19 mouse cellular contexts compared by ENCODE assay signal in the genomic region with DNA sequence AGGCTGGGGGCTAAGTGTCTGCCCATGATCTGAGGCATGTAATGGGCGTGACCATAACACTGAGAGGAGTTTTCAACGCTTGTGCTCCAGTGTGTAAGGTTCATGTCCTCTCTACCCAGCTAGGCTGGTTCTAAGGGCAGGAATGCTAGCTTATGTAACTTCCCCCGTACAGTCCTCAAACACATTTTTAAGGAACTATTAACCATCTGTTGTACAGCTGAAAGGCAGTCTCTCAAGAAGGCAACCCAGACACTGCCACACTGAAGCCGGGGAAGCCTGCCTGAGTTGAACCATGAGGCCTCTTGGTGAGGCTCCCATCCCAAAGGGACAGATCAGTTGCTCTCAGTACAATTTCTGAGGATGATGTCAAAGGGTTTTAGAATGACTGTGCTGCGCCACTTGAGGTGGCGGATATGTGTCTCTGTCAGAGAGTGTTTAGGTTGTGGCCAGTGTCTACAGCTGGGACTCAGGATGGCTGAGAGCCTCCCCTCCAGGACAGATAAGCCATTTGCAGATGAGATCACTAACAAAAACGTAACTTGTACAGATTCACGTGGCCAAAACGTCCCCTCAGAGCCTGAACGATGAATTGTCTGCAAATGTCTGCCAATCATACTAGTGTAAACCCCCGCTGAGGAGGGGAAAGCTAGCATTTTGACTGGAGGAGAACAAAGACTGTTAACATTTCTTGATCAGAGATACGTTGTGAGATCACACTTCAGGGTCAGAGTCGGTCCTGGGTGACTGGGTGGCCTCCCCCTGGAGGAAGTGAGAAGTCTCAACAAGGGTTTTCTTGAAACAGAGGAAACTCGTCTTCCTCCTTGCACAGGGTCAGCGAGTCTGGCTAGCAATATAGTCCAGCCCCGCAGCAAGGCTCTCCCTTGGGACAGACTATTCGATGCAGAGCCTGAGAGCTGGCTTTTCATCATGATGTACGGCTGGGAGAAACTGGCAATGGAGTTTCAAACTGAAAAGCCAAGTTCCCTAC.
DNase-seq lines count a peak whose midpoint lies in the region; ATAC-seq and TF ChIP-seq lines count a peak whose summit lies in the region.
"Had no signal": no experiment of that assay in that cellular context is flagged by ENCODE, and none has a peak within 500 bp of the region (broad histone marks: within the 10 kb centered on the region; RNA-seq: fewer than 3 reads in every experiment).

No protein-coding gene starts in this region.

- no peaks in the 10 kb centered on the region; the same call in 1 of the 2 replicates for H3K36me3 ChIP-seq in kidney, adult 2 months (ENCODE audit: control insufficient read depth, insufficient read depth, low read length)
- no peaks in the 10 kb centered on the region for H3K36me3 ChIP-seq in stomach, embryonic 16.5 days (ENCODE audit: control insufficient read depth, insufficient read depth, low read length)
- H3K36me3 ChIP-seq in stomach, postnatal 0 days (ENCODE audit: control insufficient read depth, insufficient read depth, low read length): 0 out of 2 replicates have a peak, but pooled peaks cover 2% of the 10 kb centered on the region

- no peak for TF ChIP-seq POLR2A in kidney, adult 2 months (IDR thresholded peaks at IDR 0.05; ENCODE audit: low read depth, low read length)

- WGBS in kidney, adult 2 months: 50% methylated on average over 18 of the region's 18 CpGs
- 58% methylated on average over 18 of the region's 18 CpGs for WGBS in stomach, embryonic 16.5 days
- 63% methylated on average over 18 of the region's 18 CpGs for WGBS in stomach, postnatal 0 days

- no peak for TF ChIP-seq CTCF in kidney, adult 2 months (conservative IDR thresholded peaks at IDR 0.05; ENCODE audit: insufficient read depth, insufficient read length, low read depth, low read length)
- TF ChIP-seq CTCF in stomach, postnatal 0 days (IDR thresholded peaks at IDR 0.05; ENCODE audit: low read depth): no peak

- peak; percentile 33 to 56 for DNase-seq in adrenal gland, adult (ENCODE audit: inconsistent age in 2 of 2, low spot score in 1 of 2)
- no peak for DNase-seq in adrenal gland, adult 18-20 months (ENCODE audit: low spot score in 2 of 2)
- DNase-seq in kidney, adult 2 months: peak; percentile 68
- no peak for DNase-seq in kidney, adult 18-20 months
- DNase-seq in stomach, postnatal 0 days (ENCODE audit: low spot score): no peak
- DNase-seq in spleen, postnatal 4 days (ENCODE audit: low spot score in 2 of 2): no peak
- DNase-seq: cerebellum, adult 8-10 months; forebrain, postnatal 0 days; gastrocnemius, postnatal 10 days; heart, postnatal 36 days; right cerebral cortex, postnatal 25 days; thymus, adult 2 months had no signal

- H3K9me3 ChIP-seq in stomach, embryonic 16.5 days (replicated peaks; ENCODE audit: control insufficient read depth, low read length): no peaks in the 10 kb centered on the region
- H3K9me3 ChIP-seq in stomach, postnatal 0 days (ENCODE audit: control insufficient read depth, low read length): no peaks in the 10 kb centered on the region
- H3K9me3 ChIP-seq: neural tube, embryonic 12.5 days had no signal

- H3K27ac ChIP-seq in kidney, adult 2 months (ENCODE audit: insufficient read depth, low read depth, low read length): peak overlapping the region; percentile 6; the same call in 1 of the 2 replicates
- H3K27ac ChIP-seq in stomach, embryonic 16.5 days (ENCODE audit: low read length): no peak overlapping the region
- H3K27ac ChIP-seq in stomach, postnatal 0 days (replicated peaks): no peak overlapping the region
- H3K27ac ChIP-seq: neural tube, embryonic 12.5 days had no signal

- H3K9ac ChIP-seq in stomach, embryonic 16.5 days (ENCODE audit: low read length): peak overlapping the region; percentile 16; the same call in 1 of the 2 replicates
- H3K9ac ChIP-seq in stomach, postnatal 0 days (ENCODE audit: low read length): no peak overlapping the region
- H3K9ac ChIP-seq: forebrain, postnatal 0 days; neural tube, embryonic 12.5 days had no signal

- no peak for TF ChIP-seq EP300 in stomach, postnatal 0 days (optimal IDR thresholded peaks at IDR 0.05)

- H3K4me3 ChIP-seq in kidney, adult 2 months (ENCODE audit: insufficient read depth, low read depth, low read length): no peak overlapping the region
- no peak overlapping the region for H3K4me3 ChIP-seq in stomach, embryonic 16.5 days (replicated peaks; ENCODE audit: low read length)
- H3K4me3 ChIP-seq in stomach, postnatal 0 days (ENCODE audit: low read depth, low read length): no peak overlapping the region
- H3K4me3 ChIP-seq: erythroblast, embryonic 14.5 days; neural tube, embryonic 12.5 days had no signal

- peaks cover 8% of the 10 kb centered on the region; the same call in 1 of the 2 replicates for H3K4me1 ChIP-seq in kidney, adult 2 months (ENCODE audit: control insufficient read depth, insufficient read depth, low read length)
- H3K4me1 ChIP-seq in stomach, embryonic 16.5 days (ENCODE audit: control insufficient read depth, insufficient read depth, low read length): no peaks in the 10 kb centered on the region
- H3K4me1 ChIP-seq in stomach, postnatal 0 days (replicated peaks; ENCODE audit: control insufficient read depth, insufficient read depth): no peaks in the 10 kb centered on the region

- H3K27me3 ChIP-seq in kidney, adult 2 months (replicated peaks; ENCODE audit: control insufficient read depth, insufficient read depth, low read length): no peaks in the 10 kb centered on the region
- H3K27me3 ChIP-seq in stomach, embryonic 16.5 days (ENCODE audit: control insufficient read depth, insufficient read depth, low read length): no peaks in the 10 kb centered on the region
- no peaks in the 10 kb centered on the region for H3K27me3 ChIP-seq in stomach, postnatal 0 days (ENCODE audit: control insufficient read depth, insufficient read depth, low read length)
- H3K27me3 ChIP-seq: neural tube, embryonic 12.5 days; Patski had no signal

- H3K4me2 ChIP-seq in stomach, embryonic 16.5 days (ENCODE audit: low read depth, low read length): no peak overlapping the region
- no peak overlapping the region for H3K4me2 ChIP-seq in stomach, postnatal 0 days (replicated peaks; ENCODE audit: low read depth)
- H3K4me2 ChIP-seq: heart, embryonic 11.5 days; liver, embryonic 11.5 days; neural tube, embryonic 12.5 days had no signal

- ATAC-seq in stomach, embryonic 16.5 days (ENCODE audit: insufficient read depth, low FRiP score): no peak
- no peak for ATAC-seq in stomach, postnatal 0 days (ENCODE audit: low FRiP score, low TSS enrichment)
- ATAC-seq in CD4-positive, CD25-positive, alpha-beta regulatory T cell, adult 4 months: no peak
- ATAC-seq: forebrain, postnatal 0 days; Patski had no signal

Comparison
In these comparisons a context has a peak if more than half of its experiments do, and no peak if none do; other contexts are left out.
1. DNase-seq: peak in adrenal gland, adult (2 of 2) and kidney, adult 2 months (single experiment); none in adrenal gland, adult 18-20 months (0 of 2), kidney, adult 18-20 months (single experiment), stomach, postnatal 0 days (single experiment) and spleen, postnatal 4 days (0 of 2).